Mouse (Mus musculus) inflammation-experienced regulatory T-cells, adult 6 months (primary cell): Measurements from ENCODE around the gene Pon3. TPM values are rescaled to one million over a fixed set of nuclear protein-coding genes. Genes with fewer than 3 reads are reported as not detected.
"Not testable (repeated sequence)": the region's sequence is repeated elsewhere in the genome, so short reads cannot be mapped to it uniquely, and the experiment has no call there.

Experiments used
- ATAC-seq: one replicate; pipeline ENCODE4 v1.8.0; 2017
- polyA plus RNA-seq, 3 experiments: library from polyadenylated mRNA; unstranded; fragments of 100-300 nt; shearing (Covaris generic); gene quantifications; one replicate each; pipeline ENCODE4 v1.2.1; 2017

Pon3 gene
- polyA plus RNA-seq, 3 experiments from 2014 or later, result 22.6 to 46.5 (median 30.5) TPM

GRCm38 (mm10) chr6:5245926-5246325, 10.2 kb downstream of the Pon3 start:
- ATAC-seq, result no peak

- no peak for ATAC-seq
Observed at GRCm38 (mm10) chr6:5238799-5239198, 17.3 kb downstream of the Pon3 start.

- no peak for ATAC-seq
Observed at GRCm38 (mm10) chr6:5237510-5237909, 18.6 kb downstream of the Pon3 start.

- ATAC-seq, result no peak
Observed at GRCm38 (mm10) chr6:5236843-5237371, 19.2 kb downstream of the Pon3 start.

GRCm38 (mm10) chr6:5234563-5234962, 21.5 kb downstream of the Pon3 start:
- no peak for ATAC-seq

GRCm38 (mm10) chr6:5233812-5234211, 22.3 kb downstream of the Pon3 start:
- ATAC-seq, result no peak

- no peak for ATAC-seq
Observed at GRCm38 (mm10) chr6:5232022-5232421, 24.1 kb downstream of the Pon3 start.

GRCm38 (mm10) chr6:5230261-5230660, 25.8 kb downstream of the Pon3 start:
- ATAC-seq, result no peak

- not testable (repeated sequence) for ATAC-seq
Observed at GRCm38 (mm10) chr6:5223551-5223950, 32.5 kb downstream of the Pon3 start.

GRCm38 (mm10) chr6:5222080-5222479, 34.0 kb downstream of the Pon3 start:
- ATAC-seq, result no peak

GRCm38 (mm10) chr6:5218190-5218589, 37.9 kb downstream of the Pon3 start:
- no peak for ATAC-seq

GRCm38 (mm10) chr6:5207817-5208216, 48.3 kb downstream of the Pon3 start:
- ATAC-seq, result no peak

- no peak for ATAC-seq
Observed at GRCm38 (mm10) chr6:5199916-5200315, 56.2 kb downstream of the Pon3 start.

- ATAC-seq, result no peak
Observed at GRCm38 (mm10) chr6:5199376-5199905, 56.6 kb downstream of the Pon3 start.

GRCm38 (mm10) chr6:5198590-5198989, 57.5 kb downstream of the Pon3 start:
- ATAC-seq, result no peak

GRCm38 (mm10) chr6:5193693-5194092, 62.4 kb downstream of the Pon3 start, which contains the start of gene Pon1:
Gene Pon1 (minus strand): TSS chr6:5193946.
- no peak for ATAC-seq

GRCm38 (mm10) chr6:5190761-5191160, 65.3 kb downstream of the Pon3 start:
- no peak for ATAC-seq

GRCm38 (mm10) chr6:5189507-5189906, 66.6 kb downstream of the Pon3 start:
- ATAC-seq, result no peak

GRCm38 (mm10) chr6:5188938-5189337, 67.1 kb downstream of the Pon3 start:
- no peak for ATAC-seq

GRCm38 (mm10) chr6:5188036-5188435, 68.0 kb downstream of the Pon3 start:
- no peak for ATAC-seq

- ATAC-seq, result no peak
Observed at GRCm38 (mm10) chr6:5187586-5187985, 68.5 kb downstream of the Pon3 start.

GRCm38 (mm10) chr6:5186229-5186950, 69.7 kb downstream of the Pon3 start:
- no peak for ATAC-seq

- no peak for ATAC-seq
Observed at GRCm38 (mm10) chr6:5180645-5181044, 75.4 kb downstream of the Pon3 start.

- ATAC-seq, result no peak
Observed at GRCm38 (mm10) chr6:5179189-5179588, 76.9 kb downstream of the Pon3 start.
